Mouse (Mus musculus): ENCODE results near the gene Tulp2. TPM values are rescaled to one million over a fixed set of nuclear protein-coding genes. Genes with fewer than 3 reads are reported as not detected.
A peak's percentile ranks its signal among the peaks of the same experiment; 100 is the strongest.

Gene Tulp2
- polyA plus RNA-seq, 1 experiment = 0.04 TPM

DNA sequence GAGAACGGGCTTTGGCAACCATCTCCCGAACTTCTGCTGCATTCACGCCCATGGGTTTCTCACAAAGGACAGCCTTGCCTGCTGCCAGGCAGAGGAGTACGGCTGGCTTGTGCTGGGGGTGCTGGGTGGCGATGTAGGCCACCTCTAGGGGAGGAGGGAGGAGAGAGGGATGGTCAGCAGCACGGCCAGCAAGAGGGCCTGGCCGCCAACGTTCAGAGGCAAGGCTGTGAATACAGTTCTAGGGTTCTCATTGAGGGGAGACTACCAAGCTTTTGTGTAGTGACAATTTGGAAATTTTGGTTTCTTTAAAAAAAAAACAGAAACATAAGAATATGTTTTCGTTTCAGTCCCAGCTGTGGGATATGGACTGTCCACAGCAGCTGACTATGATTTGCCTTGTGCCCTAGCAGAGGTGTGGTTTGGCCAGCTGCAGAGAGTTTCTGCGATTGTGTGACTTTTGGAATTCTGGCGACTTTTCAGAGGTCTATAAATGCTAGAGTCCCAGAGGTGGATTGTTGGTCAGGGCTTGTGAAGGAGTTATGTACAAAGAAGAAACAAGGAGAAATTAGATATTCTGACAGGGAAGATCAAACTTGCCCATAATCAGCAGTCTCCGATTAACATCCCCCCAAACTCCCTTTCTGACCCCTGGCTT is 5.2 kb downstream of the Tulp2 start, which contains the start of gene Gm45808:
Gene Gm45808, minus strand, starts transcription at position 51 of the 655 bp plus-strand sequence.
- DNase-seq (ENCODE audit: low read depth in 1 of 2, low spot score in 2 of 2) = no peak
- Histone ChIP-seq H3K36me3 (ENCODE audit: control insufficient read depth, insufficient read depth, low read length) (no peaks in the 10 kb centered on the region), H3K27ac (ENCODE audit: insufficient read depth, low read length) (no peak within 1 kb of the TSS), H3K4me3 (ENCODE audit: extremely low read depth, insufficient read depth, insufficient read length) (no peak within 1 kb of the TSS), H3K27me3 (ENCODE audit: control insufficient read depth, insufficient read depth, low read length) (no peaks in the 10 kb centered on the region), H3K4me1 (ENCODE audit: control insufficient read depth, insufficient read depth, insufficient read length) (no peaks in the 10 kb centered on the region)
- no peak for TF ChIP-seq POLR2A (IDR thresholded peaks at IDR 0.05; ENCODE audit: low read depth, low read length)
- no peak for TF ChIP-seq CTCF (IDR thresholded peaks at IDR 0.05; ENCODE audit: extremely low read depth, insufficient read depth, insufficient read length, insufficient replicate concordance)
- 88% methylated on average over 12 of the region's 12 CpGs for WGBS

DNA sequence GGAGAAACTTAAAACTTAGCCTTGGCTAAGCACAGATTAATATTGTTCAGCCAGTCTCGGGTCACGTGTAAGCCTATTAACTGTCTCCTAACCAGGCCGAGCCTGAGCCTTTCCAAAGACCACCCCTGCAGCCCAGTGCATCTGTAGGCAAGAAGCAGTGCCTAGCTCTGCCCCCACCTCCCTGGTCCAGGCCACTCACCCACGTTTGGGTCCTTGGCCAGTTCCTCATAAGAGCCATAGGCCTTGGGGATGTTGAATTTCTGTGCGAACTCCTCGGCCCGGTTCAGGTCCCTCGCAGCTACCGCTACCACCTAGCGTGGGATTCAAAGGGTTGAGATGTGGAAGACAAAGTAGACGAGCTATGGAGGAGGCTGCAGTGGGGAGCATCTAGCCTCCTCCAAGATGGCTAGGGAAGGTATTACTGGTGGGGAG is 6.2 kb downstream of the Tulp2 start:
- no peak overlapping the region for H3K27ac ChIP-seq (ENCODE audit: insufficient read depth, low read length)
- WGBS = 81% methylated on average over 11 of the region's 11 CpGs
- H3K27me3 ChIP-seq (ENCODE audit: control insufficient read depth, insufficient read depth, low read length) = no peaks in the 10 kb centered on the region
- no peaks in the 10 kb centered on the region for H3K36me3 ChIP-seq (ENCODE audit: control insufficient read depth, insufficient read depth, low read length)
- no peak overlapping the region for H3K4me3 ChIP-seq (ENCODE audit: extremely low read depth, insufficient read depth, insufficient read length)
- no peaks in the 10 kb centered on the region for H3K4me1 ChIP-seq (ENCODE audit: control insufficient read depth, insufficient read depth, insufficient read length)
- TF ChIP-seq CTCF (IDR thresholded peaks at IDR 0.05; ENCODE audit: extremely low read depth, insufficient read depth, insufficient read length, insufficient replicate concordance) (no peak), POLR2A (IDR thresholded peaks at IDR 0.05; ENCODE audit: low read depth, low read length) (no peak)
- no peak for DNase-seq (ENCODE audit: low read depth in 1 of 2, low spot score in 2 of 2)

DNA sequence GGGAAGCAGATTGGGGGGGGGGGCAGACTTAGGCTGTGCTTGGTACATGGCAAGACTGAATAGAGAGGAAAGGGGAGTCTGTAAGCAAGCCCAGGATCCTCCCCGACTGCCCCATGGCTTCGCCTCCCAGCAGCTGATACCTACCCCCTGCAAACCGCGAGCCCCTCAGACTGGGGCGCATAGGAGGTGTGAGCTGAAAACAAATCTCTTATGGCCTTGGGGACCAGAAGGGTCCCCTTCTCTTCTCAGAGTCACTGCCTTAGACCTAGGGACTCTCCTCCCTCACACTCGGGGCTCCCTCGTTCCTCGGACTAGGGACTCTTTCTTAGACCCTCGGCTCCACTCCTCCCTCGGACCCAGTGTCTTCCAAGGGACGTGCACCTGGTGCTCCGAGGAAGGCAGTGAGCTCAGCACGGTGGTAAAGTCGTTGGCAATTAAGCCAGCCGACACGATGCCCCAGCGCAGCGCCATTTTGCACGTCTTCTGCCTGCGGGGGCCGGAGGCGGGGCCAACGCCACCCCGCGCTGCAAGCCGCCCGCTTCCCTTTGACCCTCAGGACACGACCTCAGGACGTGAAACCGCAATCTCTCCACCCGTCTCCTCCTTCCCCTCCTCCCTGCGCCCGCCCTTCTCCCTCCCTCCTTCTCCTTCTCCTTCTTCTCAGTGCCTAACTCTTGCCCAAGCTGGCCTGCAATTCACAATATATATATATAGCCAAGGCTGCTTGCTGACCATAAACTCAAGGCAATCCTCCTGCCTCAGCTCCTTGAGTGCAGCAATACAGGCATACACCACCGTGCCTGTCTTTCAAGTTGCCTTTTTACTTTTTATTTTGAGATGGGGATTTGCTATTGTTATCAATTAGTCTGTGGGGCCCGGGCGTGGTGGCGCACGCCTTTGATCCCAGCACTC is 6.9 kb downstream of the Tulp2 start, which contains the start of gene Dhdh:
Gene Dhdh, minus strand, starts transcription at position 513 of the 912 bp plus-strand sequence.
- peak in 1 of 2 experiments; percentile 47 for DNase-seq (ENCODE audit: low read depth in 1 of 2, low spot score in 2 of 2)
- H3K27ac ChIP-seq (ENCODE audit: insufficient read depth, low read length) = 0 out of 2 replicates have a peak within 1 kb of the TSS, but pooled peaks have one; percentile 2

DNA sequence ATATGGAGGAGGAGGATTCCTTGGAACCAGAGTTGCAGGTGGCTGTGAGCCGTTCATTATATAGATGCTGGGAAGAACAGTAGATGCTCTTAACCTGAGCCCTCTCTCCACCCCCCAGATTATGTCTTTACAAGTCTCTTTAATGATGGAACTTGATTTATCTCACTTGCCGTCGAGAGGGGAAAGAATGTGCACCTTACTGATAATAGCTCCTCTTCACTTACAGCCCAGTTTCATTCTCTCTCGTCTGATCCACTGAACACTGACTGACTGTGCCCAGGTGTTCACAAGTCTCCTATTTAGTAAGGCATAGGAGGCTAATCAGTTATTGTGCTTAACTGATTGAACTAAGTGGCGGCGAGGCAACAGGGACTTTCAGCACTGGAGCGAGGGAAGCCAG is 7.9 kb downstream of the Tulp2 start:
- TF ChIP-seq POLR2A (IDR thresholded peaks at IDR 0.05; ENCODE audit: low read depth, low read length) = no peak
- Histone ChIP-seq H3K36me3 (ENCODE audit: control insufficient read depth, insufficient read depth, low read length) (peaks cover 4% of the 10 kb centered on the region), H3K27me3 (ENCODE audit: control insufficient read depth, insufficient read depth, low read length) (no peaks in the 10 kb centered on the region), H3K4me1 (ENCODE audit: control insufficient read depth, insufficient read depth, insufficient read length) (no peaks in the 10 kb centered on the region), H3K4me3 (ENCODE audit: extremely low read depth, insufficient read depth, insufficient read length) (no peak overlapping the region), H3K27ac (ENCODE audit: insufficient read depth, low read length) (no peak overlapping the region)
- no peak for DNase-seq (ENCODE audit: low read depth in 1 of 2, low spot score in 2 of 2)
- 81% methylated on average over 7 of the region's 7 CpGs for WGBS

More for the DNA sequence above, 6.9 kb downstream of the Tulp2 start, which contains the start of gene Dhdh:
- WGBS = 15% methylated on average over 38 of the region's 38 CpGs
- H3K27me3 ChIP-seq (ENCODE audit: control insufficient read depth, insufficient read depth, low read length) = no peaks in the 10 kb centered on the region
- H3K36me3 ChIP-seq (ENCODE audit: control insufficient read depth, insufficient read depth, low read length) = peaks cover under 1% of the 10 kb centered on the region; the same call in 1 of the 2 replicates
- H3K4me1 ChIP-seq (ENCODE audit: control insufficient read depth, insufficient read depth, insufficient read length) = no peaks in the 10 kb centered on the region
- H3K4me3 ChIP-seq (ENCODE audit: extremely low read depth, insufficient read depth, insufficient read length) = peak within 1 kb of the TSS; percentile 68
- TF ChIP-seq CTCF (IDR thresholded peaks at IDR 0.05; ENCODE audit: extremely low read depth, insufficient read depth, insufficient read length, insufficient replicate concordance) = no peak
- no peak; the same call in 1 of the 2 replicates for TF ChIP-seq POLR2A (IDR thresholded peaks at IDR 0.05; ENCODE audit: low read depth, low read length)

DNA sequence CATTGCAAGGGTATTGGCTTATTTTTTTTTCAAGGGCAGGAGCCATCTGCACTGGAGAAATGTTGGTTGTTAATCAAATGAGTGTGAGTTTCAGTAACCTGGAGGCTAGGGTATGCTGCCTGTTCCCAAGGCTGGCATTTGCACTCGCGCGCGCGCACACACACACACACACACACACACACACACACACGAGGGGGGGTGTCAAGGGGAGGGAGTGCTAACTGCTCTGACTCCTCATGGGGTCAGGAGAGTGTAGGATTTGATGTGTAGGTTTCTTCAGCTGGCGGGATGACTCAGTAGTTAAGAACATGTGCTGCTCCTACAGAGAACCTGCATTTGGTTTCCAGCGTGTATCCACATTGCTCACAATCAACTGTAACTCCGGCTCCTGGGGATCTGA is 9.1 kb downstream of the Tulp2 start:
- H3K4me1 ChIP-seq (ENCODE audit: control insufficient read depth, insufficient read depth, insufficient read length) = no peaks in the 10 kb centered on the region
- 71% methylated on average over 9 of the region's 9 CpGs for WGBS
- H3K27ac ChIP-seq (ENCODE audit: insufficient read depth, low read length) = no peak overlapping the region
- H3K4me3 ChIP-seq (ENCODE audit: extremely low read depth, insufficient read depth, insufficient read length) = no peak overlapping the region
- TF ChIP-seq CTCF (IDR thresholded peaks at IDR 0.05; ENCODE audit: extremely low read depth, insufficient read depth, insufficient read length, insufficient replicate concordance) (no peak), POLR2A (IDR thresholded peaks at IDR 0.05; ENCODE audit: low read depth, low read length) (no peak)
- no peaks in the 10 kb centered on the region for H3K27me3 ChIP-seq (ENCODE audit: control insufficient read depth, insufficient read depth, low read length)
- DNase-seq (ENCODE audit: low read depth in 1 of 2, low spot score in 2 of 2) = no peak
- H3K36me3 ChIP-seq (ENCODE audit: control insufficient read depth, insufficient read depth, low read length) = peaks cover 12% of the 10 kb centered on the region

DNA sequence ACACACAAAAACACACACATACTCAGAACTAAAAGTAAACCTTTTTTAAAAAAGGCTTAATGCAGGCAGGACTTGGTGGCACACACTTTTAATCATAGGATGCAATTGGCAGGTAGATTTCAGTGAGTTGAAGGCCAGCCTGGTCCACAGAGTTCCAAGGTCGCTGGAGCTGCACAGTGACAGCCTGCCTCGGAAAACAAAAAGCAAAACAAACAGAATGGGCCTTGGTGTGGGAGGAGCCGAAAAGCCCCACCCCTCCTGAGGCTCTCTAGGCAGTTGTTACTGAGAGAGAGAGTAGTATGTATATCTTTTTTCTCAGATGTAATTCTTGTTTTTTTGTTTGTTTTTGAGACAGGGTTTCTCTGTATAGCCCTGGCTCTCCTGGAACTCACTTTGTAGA is 9.6 kb downstream of the Tulp2 start:
- no peaks in the 10 kb centered on the region for H3K4me1 ChIP-seq (ENCODE audit: control insufficient read depth, insufficient read depth, insufficient read length)
- DNase-seq (ENCODE audit: low read depth in 1 of 2, low spot score in 2 of 2) = no peak
- H3K36me3 ChIP-seq (ENCODE audit: control insufficient read depth, insufficient read depth, low read length) = peaks cover 14% of the 10 kb centered on the region
- H3K27ac ChIP-seq (ENCODE audit: insufficient read depth, low read length) = no peak overlapping the region
- TF ChIP-seq POLR2A (IDR thresholded peaks at IDR 0.05; ENCODE audit: low read depth, low read length) (no peak), CTCF (IDR thresholded peaks at IDR 0.05; ENCODE audit: extremely low read depth, insufficient read depth, insufficient read length, insufficient replicate concordance) (no peak)
- H3K4me3 ChIP-seq (ENCODE audit: extremely low read depth, insufficient read depth, insufficient read length) = no peak overlapping the region
- no peaks in the 10 kb centered on the region for H3K27me3 ChIP-seq (ENCODE audit: control insufficient read depth, insufficient read depth, low read length)
- 31% methylated on average over 3 of the region's 3 CpGs for WGBS
